Mouse (Mus musculus) brain, adult 2 months (tissue): ENCODE measurements around the gene Ccdc87.
"Not testable (repeated sequence)": the region's sequence is repeated elsewhere in the genome, so short reads cannot be mapped to it uniquely, and the experiment has no call there.

ENCODE experiments used
- DNase-seq: peaks from one replicate; pipeline ENCODE4 v3.0.0; 2011; ENCODE audit warnings: low read depth, low spot score

Ccdc87 gene

DNA sequence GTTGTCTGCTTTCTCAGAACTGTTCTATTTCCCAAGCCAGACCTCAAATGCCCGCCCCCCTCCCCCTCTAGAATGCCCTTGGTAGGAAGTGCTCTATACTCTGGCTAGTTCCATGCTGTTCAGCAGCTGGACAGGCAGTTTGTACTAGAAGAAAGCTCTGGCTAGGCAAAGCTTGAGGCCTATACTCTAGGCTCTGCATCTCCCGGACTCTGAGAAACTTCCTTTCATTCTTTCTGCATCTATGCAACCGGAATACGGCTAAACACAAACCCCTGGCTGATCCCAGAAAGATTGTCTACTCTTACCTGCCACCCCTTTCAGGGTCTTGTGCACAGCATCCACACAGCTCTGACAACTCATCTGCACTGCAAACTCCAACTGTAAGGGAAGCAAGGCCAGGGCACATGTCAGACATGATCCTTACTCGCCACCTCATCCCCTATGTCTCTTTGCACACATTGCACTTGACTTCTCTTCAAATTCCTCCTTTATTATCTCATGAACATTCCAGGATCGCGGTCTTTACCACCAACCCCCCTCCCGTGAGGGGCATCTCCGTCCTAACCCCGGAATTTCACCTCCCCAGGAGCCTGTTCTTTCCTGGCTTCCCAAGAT is 533 bp upstream of the Ccdc87 start:
- no peak for DNase-seq

DNA sequence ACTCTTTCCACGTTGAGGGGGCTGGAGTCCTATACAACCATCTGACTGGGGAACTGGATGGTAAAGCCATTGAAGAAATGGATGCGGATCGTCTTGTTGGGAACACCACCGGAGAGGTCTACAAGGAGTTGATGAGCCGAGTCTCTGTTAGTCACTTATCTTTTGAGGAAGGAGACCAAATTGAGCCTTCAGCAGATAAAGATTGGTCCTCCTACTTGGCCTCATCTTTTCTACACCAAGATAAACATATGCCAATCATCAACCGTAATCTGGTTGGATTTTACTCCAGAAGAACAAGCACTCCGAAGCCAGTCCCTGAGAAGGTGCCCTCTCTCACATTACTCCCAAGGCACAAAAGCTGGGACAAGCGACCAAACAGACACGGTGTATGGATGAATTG is 1.7 kb downstream of the Ccdc87 start:
- no peak for DNase-seq

DNA sequence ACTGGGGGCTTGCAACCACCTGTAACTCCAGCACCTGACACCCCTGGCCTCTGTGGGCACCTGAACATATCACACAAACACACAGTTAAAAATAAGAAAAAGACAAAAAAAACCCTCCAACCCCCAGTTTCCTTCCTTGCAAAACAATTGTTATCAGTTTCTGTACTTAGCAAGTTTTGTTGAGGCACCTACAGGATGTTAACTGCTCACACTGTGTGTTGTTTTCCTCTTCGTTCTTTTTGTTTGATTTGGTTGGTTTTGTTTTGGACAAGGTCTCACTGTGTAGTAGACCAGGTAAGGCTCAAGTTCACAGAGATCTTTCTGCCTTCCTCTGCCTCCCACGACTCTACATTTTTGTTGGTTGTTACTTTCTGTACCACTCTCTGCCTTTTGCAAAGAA is 3.4 kb downstream of the Ccdc87 start:
- no peak for DNase-seq

DNA sequence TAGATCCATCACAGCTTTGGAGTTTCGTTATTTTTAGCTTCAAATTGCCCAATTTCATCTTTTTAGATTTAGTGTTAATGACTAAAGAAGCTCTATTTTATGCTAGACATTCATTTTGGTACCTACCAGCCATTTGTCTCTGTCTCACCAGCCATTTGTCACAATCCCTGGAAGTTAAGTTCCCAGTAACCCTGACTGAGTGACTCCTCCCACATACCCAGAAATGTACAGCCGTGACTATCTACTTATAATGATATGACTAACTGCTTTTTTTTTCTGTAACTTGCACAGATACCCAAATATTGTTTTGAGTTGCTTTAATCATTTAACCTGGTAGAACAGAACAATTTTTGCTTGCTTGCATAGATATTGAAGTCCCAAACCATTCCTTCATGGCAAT is 6.7 kb downstream of the Ccdc87 start:
- DNase-seq = no peak

DNA sequence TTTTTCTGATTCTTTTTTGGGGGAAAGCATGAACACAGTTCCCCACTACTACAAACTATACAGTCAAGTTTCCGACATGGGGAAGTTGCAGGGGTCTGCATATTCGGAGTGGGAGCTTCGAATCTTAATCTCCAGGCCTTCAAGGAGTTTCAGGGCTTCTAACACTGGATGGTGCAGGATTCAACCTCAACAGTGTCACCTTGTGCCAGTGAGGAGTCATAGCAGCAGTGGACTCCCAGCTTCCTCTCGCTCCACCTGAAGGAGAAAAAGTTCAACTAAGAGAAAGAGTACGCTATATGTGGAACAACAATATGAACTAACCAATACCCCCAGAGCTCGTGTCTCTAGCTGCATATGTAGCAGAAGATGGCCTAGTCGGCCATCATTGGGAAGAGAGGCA is 8.3 kb downstream of the Ccdc87 start:
- peak; percentile 69 for DNase-seq

DNA sequence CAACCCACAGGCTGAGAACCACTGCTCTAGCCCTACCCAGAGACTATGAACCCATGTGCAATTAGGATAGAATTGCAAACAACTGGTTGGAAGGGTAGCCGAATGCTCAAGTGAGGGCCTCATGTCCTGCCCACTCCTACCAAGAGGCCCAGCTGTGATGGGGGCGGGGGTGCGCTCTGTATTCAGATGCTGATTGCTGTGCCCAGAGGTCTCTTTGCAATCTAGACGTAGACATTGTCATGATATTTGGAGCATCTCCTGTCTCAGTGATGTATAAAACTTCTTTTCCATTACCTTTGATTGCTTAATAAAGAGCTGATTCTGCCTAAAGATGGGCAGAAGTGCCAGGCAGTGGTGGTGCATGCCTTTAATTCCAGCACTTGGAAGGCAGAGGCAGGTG is 10.6 kb downstream of the Ccdc87 start:
- DNase-seq = no peak

DNA sequence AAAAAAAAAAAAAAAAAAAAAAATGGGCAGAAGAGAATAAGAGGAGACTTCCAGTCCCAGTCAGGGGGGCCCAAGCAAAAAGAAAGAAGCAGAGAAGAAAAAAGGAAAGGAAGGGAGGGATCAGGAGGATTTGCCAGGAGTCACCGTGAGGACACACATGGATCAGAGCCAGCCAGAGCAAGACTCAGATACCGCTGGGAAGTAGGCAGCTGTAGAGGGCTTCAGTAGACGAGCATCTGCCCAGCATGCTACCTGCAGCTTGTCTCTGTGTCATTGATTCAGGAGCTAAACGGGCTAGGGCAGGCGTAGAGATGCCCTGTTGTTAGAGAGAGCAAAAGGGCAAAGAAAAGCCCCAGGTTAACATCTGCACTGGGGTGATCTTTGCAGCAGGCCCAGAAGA is 11.1 kb downstream of the Ccdc87 start:
- DNase-seq = no peak

DNA sequence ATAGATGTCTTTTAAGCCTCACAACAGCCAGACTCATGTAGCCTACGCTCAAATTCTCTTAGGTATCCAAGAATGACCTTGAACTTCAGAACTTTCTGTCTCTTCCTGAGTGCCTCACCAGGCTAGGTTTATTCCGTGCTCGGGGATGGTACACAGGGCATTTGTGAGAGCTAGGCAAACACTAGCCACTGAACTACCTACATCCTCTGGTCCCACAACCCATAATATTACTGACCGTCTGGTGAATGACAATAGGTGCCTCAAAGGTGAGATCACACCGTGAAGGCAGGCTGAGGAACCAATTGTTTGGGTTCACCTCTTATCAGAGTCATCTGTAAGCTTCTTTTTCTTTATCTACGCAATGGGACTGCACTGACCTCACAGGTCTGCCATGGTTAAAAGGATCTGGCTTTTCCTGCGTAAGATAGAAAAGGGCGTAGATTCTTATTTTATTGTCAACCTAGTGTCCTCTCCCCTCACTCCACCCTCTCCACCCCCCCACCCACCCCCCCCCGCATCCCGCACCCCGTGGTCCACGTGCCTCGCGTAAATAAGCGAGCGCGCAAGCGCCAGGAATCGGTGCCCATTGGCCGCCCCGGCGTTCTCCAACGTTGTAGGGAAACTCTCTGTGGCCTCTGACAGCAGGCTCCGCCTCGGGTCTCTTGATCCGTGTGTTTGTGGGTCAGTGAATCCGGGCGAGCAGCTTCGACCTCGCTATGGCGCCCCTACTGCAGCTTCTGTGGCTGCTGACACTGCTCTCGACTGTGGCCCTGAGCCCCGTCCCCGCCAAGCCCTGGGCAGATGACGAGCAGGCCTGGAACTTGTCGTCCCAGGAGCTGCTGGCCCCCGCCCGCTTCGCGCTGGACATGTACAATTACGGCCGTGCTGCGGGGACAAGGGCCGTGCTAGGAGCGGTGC is 15.6 kb downstream of the Ccdc87 start, which contains the start of gene Ctsf:
Ctsf (plus strand) TSS at position 579 of the 918 bp plus-strand sequence.
- DNase-seq = peak; percentile 98

DNA sequence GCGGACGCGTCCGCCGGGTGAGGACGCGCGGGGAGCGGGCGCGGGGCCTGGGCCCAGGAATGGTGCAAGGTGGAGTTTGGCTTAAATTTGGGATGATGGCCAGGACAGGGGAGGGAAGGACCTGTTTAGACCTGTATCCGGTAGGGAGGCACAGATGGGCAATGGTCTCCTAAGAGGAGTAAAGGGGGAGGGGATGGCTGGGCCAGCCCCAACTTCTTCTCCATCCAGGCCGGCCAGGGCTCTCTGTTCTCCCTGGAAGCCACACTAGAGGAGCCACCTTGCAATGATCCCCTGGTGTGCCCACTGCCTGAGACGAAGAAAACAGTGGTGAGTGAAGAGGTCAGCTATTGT is 16.3 kb downstream of the Ccdc87 start:
- no peak for DNase-seq

DNA sequence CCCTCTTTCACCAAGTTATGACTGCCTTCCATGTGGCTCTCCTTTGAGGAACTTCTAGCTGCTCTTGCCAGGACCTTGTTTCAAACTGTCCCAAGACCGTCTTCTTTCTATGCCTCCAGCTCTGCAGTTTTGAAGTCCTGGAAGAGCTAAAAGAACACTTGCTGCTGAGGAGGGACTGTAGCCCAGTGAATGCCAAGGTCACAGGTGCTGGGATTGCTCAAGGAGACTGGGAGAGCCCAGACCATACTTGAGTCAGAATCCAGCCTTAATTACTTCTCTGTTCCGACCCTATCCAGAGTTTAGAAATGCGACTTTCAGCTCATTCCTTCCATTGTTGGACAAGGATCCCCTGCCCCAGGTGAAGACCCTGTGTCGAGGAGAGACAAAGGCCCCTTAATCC is 16.8 kb downstream of the Ccdc87 start:
- no peak for DNase-seq

DNA sequence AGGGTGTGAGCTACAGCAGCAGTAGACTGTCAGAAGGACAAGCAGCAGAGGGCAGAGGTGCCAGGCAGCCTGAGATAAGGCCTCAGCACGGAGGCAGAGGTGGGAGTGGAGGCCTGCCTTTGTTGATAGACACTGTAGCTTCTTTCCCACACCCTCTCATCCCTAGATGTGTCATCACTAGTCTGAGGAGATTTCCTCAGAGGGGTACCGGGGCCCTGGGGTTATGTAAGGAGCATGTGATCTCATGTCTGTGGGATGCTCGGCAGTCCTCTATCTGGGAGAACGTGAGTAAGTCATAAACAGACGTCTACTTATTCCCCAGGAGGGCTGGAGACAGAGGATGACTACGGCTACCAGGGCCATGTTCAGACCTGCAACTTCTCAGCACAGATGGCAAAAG is 19.9 kb downstream of the Ccdc87 start:
- DNase-seq = peak; percentile 65

DNA sequence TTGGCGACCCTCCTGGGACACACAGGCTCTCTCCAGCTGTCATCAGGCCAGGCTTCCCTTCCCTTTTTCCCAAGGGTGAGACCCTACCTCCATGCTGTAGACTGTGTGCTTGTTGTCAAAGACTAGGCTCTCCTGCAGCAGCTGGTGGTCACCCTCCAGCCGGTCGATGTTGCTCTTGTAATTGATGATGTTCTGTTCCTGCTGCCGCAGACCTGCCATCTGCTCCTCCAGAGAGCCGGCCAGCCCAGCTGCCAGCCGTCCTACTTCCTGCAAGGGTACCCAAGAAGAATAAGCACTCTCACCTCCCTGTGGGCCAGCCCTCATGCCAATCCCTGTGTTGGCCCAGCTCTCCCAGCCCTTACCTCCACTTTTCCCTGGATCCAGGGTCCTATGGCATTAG is 23.9 kb downstream of the Ccdc87 start:
- no peak for DNase-seq

DNA sequence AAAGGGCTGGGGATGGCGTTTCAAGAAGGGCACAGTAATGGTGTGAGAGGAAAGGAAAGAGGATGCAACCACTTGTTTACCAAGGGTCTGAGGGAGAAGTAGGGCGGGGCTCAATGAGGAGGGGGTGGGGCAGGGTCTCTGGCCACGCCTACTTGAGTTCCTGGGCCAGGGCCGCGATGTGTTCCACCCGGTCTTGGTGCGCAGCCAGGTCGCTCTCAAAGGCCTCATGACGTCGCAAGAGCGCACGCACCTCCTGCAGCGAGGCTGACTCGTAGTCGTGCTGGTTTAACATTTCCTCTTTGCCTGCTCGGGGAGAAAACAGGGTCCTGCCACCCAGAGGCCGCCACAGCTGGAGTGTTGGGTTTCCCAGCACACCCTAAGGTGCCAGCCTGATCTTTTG is 26.0 kb downstream of the Ccdc87 start:
- DNase-seq = no peak

DNA sequence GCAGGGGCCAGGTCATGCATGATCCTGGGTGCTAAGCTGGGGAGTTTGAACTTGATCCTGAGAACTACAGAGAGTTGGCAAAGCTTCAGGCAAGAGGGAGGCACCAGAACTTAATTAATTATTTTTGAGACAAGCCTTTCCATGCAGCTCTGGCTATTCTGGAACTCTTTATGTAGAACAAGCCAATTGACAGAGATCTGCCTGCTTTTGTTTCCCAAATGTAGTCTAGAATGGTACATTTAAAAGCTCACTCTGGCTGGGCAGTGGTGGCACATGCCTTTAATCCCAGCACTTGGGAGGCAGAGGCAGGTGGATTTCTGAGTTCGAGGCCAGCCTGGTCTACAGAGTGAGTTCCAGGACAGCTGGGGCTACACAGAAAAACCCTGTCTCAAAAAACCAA is 35.4 kb downstream of the Ccdc87 start:
- not testable (repeated sequence) for DNase-seq

DNA sequence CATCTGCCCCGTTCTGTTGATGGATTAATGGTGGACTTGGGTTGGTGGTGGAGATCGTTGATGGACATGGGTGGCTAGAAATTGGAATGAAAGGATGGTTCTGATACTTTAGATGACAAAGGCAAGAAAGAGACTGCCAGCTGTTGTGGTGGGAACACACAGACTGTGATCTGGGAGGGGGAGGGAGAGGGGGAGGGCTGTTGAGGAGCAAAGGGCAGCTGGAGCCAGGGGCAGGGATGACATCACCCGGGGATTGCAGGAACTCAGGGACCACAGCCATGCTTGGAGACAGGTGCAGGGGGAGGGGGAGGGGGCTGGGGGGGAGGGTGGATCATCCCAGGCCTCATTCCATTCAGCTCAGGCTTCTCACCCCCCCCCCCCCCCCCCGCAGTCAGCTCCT is 37.1 kb downstream of the Ccdc87 start:
- no peak for DNase-seq

DNA sequence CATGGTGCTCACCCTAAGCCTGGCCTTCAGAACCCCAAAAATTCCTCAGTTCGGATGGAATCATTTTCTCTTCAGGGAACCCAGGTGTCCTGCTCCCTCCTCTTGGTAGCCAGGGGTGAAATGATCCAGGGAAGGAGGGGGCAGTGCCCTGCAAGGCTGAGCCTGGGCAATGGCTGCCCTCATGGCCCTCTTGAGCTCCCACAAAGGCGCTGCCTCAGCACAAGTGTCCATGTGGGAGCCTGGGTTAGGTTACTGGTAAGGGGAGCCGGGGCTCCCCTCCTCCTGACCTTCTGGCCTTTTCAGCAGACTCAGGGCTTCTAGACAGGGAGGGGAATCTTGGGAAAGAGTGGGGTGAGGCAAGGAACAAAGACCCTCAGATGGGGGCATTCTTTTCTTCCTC is 37.6 kb downstream of the Ccdc87 start:
- no peak for DNase-seq

DNA sequence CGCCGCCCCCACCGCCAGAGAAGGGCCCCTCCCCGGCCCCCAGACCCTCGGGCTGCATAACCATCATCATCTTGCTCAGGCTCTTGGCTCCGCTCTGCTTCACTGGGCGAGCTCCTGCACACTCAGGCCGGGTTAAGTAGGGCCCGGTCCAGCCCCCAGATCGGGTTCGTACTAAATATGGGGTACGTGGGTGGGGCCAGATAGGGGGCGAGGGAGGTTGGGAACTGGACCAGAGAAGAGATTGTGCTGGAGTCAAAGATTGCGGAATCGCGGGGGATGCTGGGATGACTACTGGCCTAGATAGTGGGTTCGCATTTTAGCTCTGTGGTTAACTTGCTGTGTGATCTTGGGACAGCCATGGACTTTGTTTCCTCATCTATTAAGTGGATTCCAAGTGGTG is 38.6 kb downstream of the Ccdc87 start, which contains the start of gene Actn3:
Actn3 (minus strand) TSS at position 125 of the 400 bp plus-strand sequence.
- DNase-seq = no peak

DNA sequence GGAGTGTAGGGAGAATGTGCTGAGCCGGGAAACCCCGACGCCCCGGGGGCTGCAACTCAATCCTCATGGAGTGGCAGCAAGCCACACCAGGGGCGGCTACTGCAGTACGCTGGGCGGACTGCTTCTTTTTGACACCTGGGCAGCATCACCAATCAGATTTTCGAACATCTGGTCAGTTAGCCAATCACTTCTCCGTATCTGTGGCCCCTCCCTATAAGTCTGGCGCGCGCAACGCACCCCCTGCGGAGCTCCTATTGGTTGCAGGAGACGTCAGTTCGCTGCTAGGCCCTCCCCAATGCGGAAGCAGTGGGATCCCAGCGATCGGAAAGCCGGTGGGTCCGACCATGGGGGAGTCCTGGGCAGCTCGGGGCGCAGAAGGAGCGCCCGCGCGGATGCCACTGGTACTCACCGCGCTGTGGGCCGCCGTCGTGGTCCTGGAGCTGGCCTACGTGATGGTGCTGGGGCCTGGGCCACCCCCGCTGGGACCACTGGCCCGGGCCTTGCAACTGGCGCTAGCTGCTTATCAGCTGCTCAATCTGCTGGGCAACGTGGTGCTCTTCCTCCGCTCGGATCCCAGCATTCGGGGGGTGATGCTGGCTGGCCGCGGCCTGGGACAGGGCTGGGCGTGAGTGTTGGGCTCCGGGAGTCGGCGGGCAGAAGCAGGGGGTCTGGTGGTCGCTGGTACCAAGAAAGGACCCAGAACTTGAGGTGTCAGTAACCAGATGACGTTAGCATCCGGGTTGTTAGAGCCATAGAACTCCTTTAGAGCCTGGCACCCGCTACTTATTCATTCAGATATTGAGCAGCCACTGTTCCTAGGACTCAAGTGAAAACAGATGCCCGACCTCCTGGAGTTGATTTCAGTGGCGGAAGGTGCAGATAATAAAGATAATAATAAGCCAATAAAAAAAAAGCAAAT is 39.5 kb downstream of the Ccdc87 start, which contains the start of gene Zdhhc24:
Zdhhc24 (plus strand) TSS at position 264 of the 919 bp plus-strand sequence.
- DNase-seq = peak; percentile 99

DNA sequence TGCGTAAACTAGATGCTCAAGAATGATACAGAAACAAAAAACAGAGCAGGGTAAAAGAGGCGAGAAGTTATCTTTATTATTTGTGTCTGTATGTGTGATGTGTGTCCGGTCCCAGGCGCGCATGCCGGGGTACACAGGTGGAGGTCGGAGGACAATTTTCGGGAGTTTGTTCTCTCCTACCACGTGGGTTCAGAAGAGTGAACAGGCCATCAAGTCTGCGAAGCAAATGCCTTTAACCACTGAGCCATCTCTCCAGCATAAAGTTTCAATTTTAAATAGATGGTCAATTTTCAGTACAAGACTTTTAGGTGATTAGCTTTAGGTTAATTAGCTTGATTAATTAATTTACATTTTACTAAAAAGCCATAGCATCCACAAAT is 40.1 kb downstream of the Ccdc87 start:
- DNase-seq = no peak

DNA sequence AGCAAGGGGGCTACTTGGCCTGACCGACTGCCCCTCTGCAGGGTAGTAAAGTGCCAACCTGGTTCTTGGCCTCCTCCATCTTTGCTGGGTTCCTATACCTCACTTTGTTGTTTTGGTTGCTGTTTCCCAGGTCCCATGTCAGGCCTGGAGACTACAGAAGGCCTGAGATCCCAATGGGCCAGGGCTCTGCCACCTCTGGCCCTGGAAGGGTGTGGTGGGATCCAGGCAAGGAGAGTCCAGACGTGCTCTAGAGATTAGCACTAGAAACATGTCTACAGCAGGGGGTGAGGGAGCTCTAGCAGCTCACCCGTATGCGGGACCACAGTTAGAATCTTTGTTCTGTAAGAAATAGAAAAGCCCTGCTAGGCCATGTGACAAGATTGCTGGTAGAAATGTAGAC is 44.8 kb downstream of the Ccdc87 start:
- DNase-seq = no peak

DNA sequence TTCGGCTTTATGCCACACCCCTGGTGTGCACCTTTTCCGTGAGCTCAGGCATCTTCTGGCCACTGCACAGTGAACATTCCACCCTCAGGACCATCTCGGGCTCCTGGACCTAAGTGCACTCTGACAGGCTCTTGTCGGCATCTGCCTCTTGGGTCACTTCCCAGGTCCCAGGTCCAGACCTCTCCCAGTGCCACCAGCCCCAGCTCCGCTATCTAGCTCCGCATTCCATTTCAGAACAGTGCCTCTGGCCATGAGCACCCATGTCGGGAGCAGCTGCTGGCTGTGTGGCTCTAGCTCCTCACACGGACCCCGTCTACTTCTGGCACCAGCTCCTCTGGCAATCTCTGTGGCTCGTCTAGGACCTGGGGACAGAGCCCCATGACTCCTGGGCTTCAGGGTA is 50.6 kb downstream of the Ccdc87 start:
- no peak for DNase-seq

DNA sequence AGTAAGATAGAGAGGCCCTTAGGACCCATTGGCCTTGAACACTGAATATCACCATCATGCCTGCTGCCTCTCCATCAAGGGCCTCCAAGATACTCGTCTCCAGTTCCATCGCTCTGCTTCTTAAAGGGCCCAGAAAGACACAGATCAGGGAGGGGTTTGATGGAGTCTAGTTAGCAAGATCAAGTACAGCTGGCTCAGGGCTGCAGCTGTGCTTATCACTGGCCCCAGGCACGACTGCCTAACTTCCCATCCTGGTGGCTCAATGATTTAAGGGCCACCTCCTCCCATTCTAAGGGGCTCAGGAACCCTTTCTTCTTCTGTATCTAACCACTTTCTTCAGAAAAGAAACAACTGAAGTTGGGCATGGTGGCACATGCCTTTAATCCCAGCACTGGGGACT is 52.6 kb downstream of the Ccdc87 start:
- DNase-seq = no peak
